Mouse (Mus musculus): ENCODE data around the gene Prdm2.

DNA sequence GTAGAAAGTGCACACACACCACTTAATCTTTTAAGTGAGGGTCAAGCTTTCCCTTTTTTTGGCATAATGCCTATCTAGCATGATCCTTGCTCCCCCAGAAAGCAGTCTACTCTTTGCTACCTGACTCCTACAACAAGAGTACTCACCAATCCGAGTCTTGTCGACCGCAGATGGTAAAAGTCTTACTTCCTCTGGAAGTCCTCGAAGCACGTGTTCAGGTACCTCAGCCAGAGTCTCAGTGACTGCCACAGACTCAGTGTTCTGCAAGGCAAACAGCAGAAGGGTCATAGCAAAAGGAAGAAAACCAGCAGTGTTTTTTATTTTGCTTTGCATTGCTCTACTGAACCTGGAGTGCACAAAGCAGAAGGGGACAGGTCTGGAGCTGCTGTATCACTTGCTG lies 32.1 kb downstream of the Prdm2 start:
- TF ChIP-seq CTCF (IDR thresholded peaks at IDR 0.05; ENCODE audit: low read depth, low read length) (no peak), POLR2A (IDR thresholded peaks at IDR 0.05; ENCODE audit: borderline replicate concordance, low read depth, low read length) (no peak)
